Mouse (Mus musculus) stomach, embryonic 16.5 days (tissue): ENCODE data around the gene Dysf. TPM values are rescaled to one million over a fixed set of nuclear protein-coding genes. Genes with fewer than 3 reads are reported as not detected.

Source experiments
- ATAC-seq: fragments of 200-750 bp; cut with Nextera tagmentation; 2 replicates; pipeline ENCODE4 v1.8.0; 2017; ENCODE audit warnings: moderate number of reproducible peaks, moderate TSS enrichment; ENCODE audit not compliant: insufficient read depth, low FRiP score
- H3K27ac ChIP-seq: fragments of 300-500 bp; sonication (generic); 2 replicates; pipeline ENCODE4 v1.5.1; 2014; ENCODE audit warnings: low read length
- H3K27me3 ChIP-seq: fragments of 300-500 bp; sonication (generic); 2 replicates; pipeline ENCODE4 v1.6.1; 2014; ENCODE audit warnings: low read length, control low read depth, mixed read lengths; ENCODE audit not compliant: control insufficient read depth, insufficient read depth
- H3K36me3 ChIP-seq: fragments of 300-500 bp; sonication (generic); 2 replicates; pipeline ENCODE4 v1.6.1; 2014; ENCODE audit warnings: low read length; ENCODE audit not compliant: control insufficient read depth, insufficient read depth
- H3K4me1 ChIP-seq: fragments of 300-500 bp; sonication (generic); 2 replicates; pipeline ENCODE4 v1.6.1; 2014; ENCODE audit warnings: low read length, control low read depth, mixed read lengths; ENCODE audit not compliant: control insufficient read depth, insufficient read depth
- H3K4me2 ChIP-seq: fragments of 300-500 bp; sonication (generic); 2 replicates; pipeline ENCODE4 v1.6.1; 2014; ENCODE audit warnings: low read depth, low read length, mixed read lengths
- H3K4me3 ChIP-seq: fragments of 300-500 bp; sonication (generic); replicated peaks from 2 replicates; pipeline ENCODE4 v1.5.1; 2014; ENCODE audit warnings: mild to moderate bottlenecking, low read length
- H3K9ac ChIP-seq: fragments of 300-500 bp; sonication (generic); 2 replicates; pipeline ENCODE4 v1.6.1; 2014; ENCODE audit warnings: low read length
- H3K9me3 ChIP-seq: fragments of 300-500 bp; sonication (generic); replicated peaks from 2 replicates; pipeline ENCODE4 v1.6.1; 2016; ENCODE audit warnings: low read length, control low read depth; ENCODE audit not compliant: control insufficient read depth
- WGBS: fragments of 180-500 bp; shearing (Covaris S2); extraction: QIAGEN DNeasy Blood & Tissue Kit; methylation state at CpG from one replicate; pipeline ENCODE4 v1.1.7; 2014; 5-methylcytosine and 5-hydroxymethylcytosine counted together
- polyA plus RNA-seq: library from polyadenylated mRNA; unstranded; fragments of >200 nt; fragmentation: Nextera tagmentation; extraction: Ambion mirVana; gene quantifications from 2 replicates; pipeline ENCODE4 v1.2.1, GENCODE M21; 2015

The Dysf gene
- polyA plus RNA-seq, 1 experiment from 2014 or later: 9.6 TPM

GRCm38 (mm10) chr6:84243385-84243784 is 235.0 kb downstream of the Dysf start:
- Histone ChIP-seq H3K27ac (no peak overlapping the region), H3K36me3 (no peaks in the 10 kb centered on the region), H3K4me1 (no peaks in the 10 kb centered on the region), H3K4me3 (no peak overlapping the region), H3K27me3 (no peaks in the 10 kb centered on the region), H3K4me2 (no peak overlapping the region), H3K9ac (no peak overlapping the region), H3K9me3 (no peaks in the 10 kb centered on the region)
- no peak for ATAC-seq
- WGBS: 87% methylated on average over 3 of the region's 3 CpGs

GRCm38 (mm10) chr6:84246101-84246760 is 237.8 kb downstream of the Dysf start:
- H3K36me3 ChIP-seq: no peaks in the 10 kb centered on the region
- H3K4me3 ChIP-seq: no peak overlapping the region
- WGBS: 80% methylated on average over 4 of the region's 4 CpGs

GRCm38 (mm10) chr6:84246979-84247378 is 238.6 kb downstream of the Dysf start:
- no peak overlapping the region for H3K4me2 ChIP-seq
- WGBS: 42% methylated on average over 5 of the region's 5 CpGs
- 0 out of 2 replicates have a peak, but pooled peaks cover 4% of the 10 kb centered on the region for H3K9me3 ChIP-seq
- no peak overlapping the region for H3K9ac ChIP-seq
- no peaks in the 10 kb centered on the region for H3K4me1 ChIP-seq
- no peaks in the 10 kb centered on the region for H3K27me3 ChIP-seq
- no peaks in the 10 kb centered on the region for H3K36me3 ChIP-seq
- no peak overlapping the region for H3K27ac ChIP-seq
- no peak for ATAC-seq
- H3K4me3 ChIP-seq: no peak overlapping the region

More at GRCm38 (mm10) chr6:84246101-84246760, 237.8 kb downstream of the Dysf start:
- no peak overlapping the region for H3K27ac ChIP-seq
- ATAC-seq: no peak; the same call in 1 of the 2 replicates
- H3K9ac ChIP-seq: no peak overlapping the region
- H3K4me1 ChIP-seq: no peaks in the 10 kb centered on the region
- H3K4me2 ChIP-seq: no peak overlapping the region
- no peaks in the 10 kb centered on the region for H3K27me3 ChIP-seq
- H3K9me3 ChIP-seq: 0 out of 2 replicates have a peak, but pooled peaks cover 2% of the 10 kb centered on the region

Other genes starting within 250 kb of the Dysf start
- gene Ankrd53, start 245.9 kb upstream of the Dysf start, polyA plus RNA-seq: not detected in 2 replicates
- 79.5 and 82.1 TPM in 2 replicates for gene Tex261, start 232.8 kb upstream of the Dysf start, polyA plus RNA-seq
- gene Nagk, start 213.6 kb upstream of the Dysf start, polyA plus RNA-seq: 75.6 and 77.9 TPM in 2 replicates
- 18.3 and 19.7 TPM in 2 replicates for gene Paip2b, start 176.8 kb upstream of the Dysf start, polyA plus RNA-seq
- 44.4 and 51.6 TPM in 2 replicates for gene Zfp638, start 141.5 kb upstream of the Dysf start, polyA plus RNA-seq